Mouse (Mus musculus) gonadal fat pad, adult 2 months (tissue): Measurements from ENCODE around the gene Rab30. TPM values are rescaled to one million over a fixed set of nuclear protein-coding genes. Genes with fewer than 3 reads are reported as not detected.

Experiments used
- polyA plus RNA-seq: library from polyadenylated mRNA; depleted of rRNA; stranded (reverse); fragments of >200 nt; gene quantifications from 2 replicates; pipeline ENCODE4 v1.2.3, GENCODE M21; 2012; rRNA removed

Rab30 gene
- polyA plus RNA-seq, 1 experiment: 5.8 TPM

Other genes with a start within 250 kb of the Rab30 start
- gene Ccdc90b, start 180.5 kb upstream of the Rab30 start, polyA plus RNA-seq: 7.9 and 10.8 TPM in 2 replicates
- 2.3 and 3.7 TPM in 2 replicates for gene Ankrd42, start 104.5 kb upstream of the Rab30 start, polyA plus RNA-seq
- 21.4 and 21.9 TPM in 2 replicates for gene Pcf11, start 71.7 kb upstream of the Rab30 start, polyA plus RNA-seq
- gene Ddias, start 132.6 kb downstream of the Rab30 start, polyA plus RNA-seq: 0.11 and 0.15 TPM in 2 replicates
- 14.6 and 15.1 TPM in 2 replicates for gene Prcp, start 132.9 kb downstream of the Rab30 start, polyA plus RNA-seq